Mouse (Mus musculus) embryo, embryonic 10.5 days (tissue): ENCODE results near the gene Bnc2.
A peak's percentile ranks its signal among the peaks of the same experiment; 100 is the strongest.

Experiments used
- DNase-seq: peaks from one replicate; pipeline ENCODE4 v3.0.0-alpha.2; 2015; ENCODE audit warnings: low spot score

Gene Bnc2

GRCm38 (mm10) chr4:84507551-84507950 lies 167.5 kb downstream of the Bnc2 start:
- DNase-seq, result no peak

GRCm38 (mm10) chr4:84502581-84503269 lies 172.3 kb downstream of the Bnc2 start:
- DNase-seq, result peak; percentile 58

- DNase-seq, result peak; percentile 19
Measured at GRCm38 (mm10) chr4:84500796-84501349, 174.2 kb downstream of the Bnc2 start.

GRCm38 (mm10) chr4:84500259-84500658 lies 174.8 kb downstream of the Bnc2 start:
- no peak for DNase-seq

- DNase-seq, result no peak
Measured at GRCm38 (mm10) chr4:84498469-84498868, 176.6 kb downstream of the Bnc2 start.

GRCm38 (mm10) chr4:84488323-84488722 lies 186.8 kb downstream of the Bnc2 start:
- no peak for DNase-seq

GRCm38 (mm10) chr4:84482680-84483079 lies 192.4 kb downstream of the Bnc2 start:
- DNase-seq, result no peak

GRCm38 (mm10) chr4:84472643-84473042 lies 202.4 kb downstream of the Bnc2 start:
- no peak for DNase-seq

- no peak for DNase-seq
Measured at GRCm38 (mm10) chr4:84470106-84470885, 204.8 kb downstream of the Bnc2 start.

GRCm38 (mm10) chr4:84469400-84469799 lies 205.7 kb downstream of the Bnc2 start:
- no peak for DNase-seq

- DNase-seq, result no peak
Measured at GRCm38 (mm10) chr4:84467722-84468121, 207.4 kb downstream of the Bnc2 start.

- no peak for DNase-seq
Measured at GRCm38 (mm10) chr4:84458218-84458560, 216.9 kb downstream of the Bnc2 start.

GRCm38 (mm10) chr4:84457512-84458217 lies 217.4 kb downstream of the Bnc2 start:
- DNase-seq, result peak; percentile 42

GRCm38 (mm10) chr4:84456853-84457249 lies 218.2 kb downstream of the Bnc2 start:
- no peak for DNase-seq

GRCm38 (mm10) chr4:84456198-84456852 lies 218.8 kb downstream of the Bnc2 start:
- peak; percentile 17 for DNase-seq

- DNase-seq, result no peak
Measured at GRCm38 (mm10) chr4:84454493-84454892, 220.6 kb downstream of the Bnc2 start.

GRCm38 (mm10) chr4:84453586-84453985 lies 221.5 kb downstream of the Bnc2 start:
- no peak for DNase-seq

- DNase-seq, result no peak
Measured at GRCm38 (mm10) chr4:84452642-84453041, 222.4 kb downstream of the Bnc2 start.

- DNase-seq, result no peak
Measured at GRCm38 (mm10) chr4:84449246-84450005, 225.6 kb downstream of the Bnc2 start.

- no peak for DNase-seq
Measured at GRCm38 (mm10) chr4:84433324-84433723, 241.8 kb downstream of the Bnc2 start.
